Mouse (Mus musculus) liver, postnatal 0 days (tissue): ENCODE results near the gene Atxn1.

Experiments used
- CTCF ChIP-seq: sonication (generic); IDR thresholded peaks from 2 replicates; pipeline ENCODE4 v1.5.1; 2016; ENCODE audit warnings: antibody characterized with exemption, low read depth
- EP300 ChIP-seq: IDR thresholded peaks from 2 replicates; pipeline ENCODE4 v1.6.1; 2016; ENCODE audit warnings: antibody characterized with exemption, low read depth, mild to moderate bottlenecking

DNA sequence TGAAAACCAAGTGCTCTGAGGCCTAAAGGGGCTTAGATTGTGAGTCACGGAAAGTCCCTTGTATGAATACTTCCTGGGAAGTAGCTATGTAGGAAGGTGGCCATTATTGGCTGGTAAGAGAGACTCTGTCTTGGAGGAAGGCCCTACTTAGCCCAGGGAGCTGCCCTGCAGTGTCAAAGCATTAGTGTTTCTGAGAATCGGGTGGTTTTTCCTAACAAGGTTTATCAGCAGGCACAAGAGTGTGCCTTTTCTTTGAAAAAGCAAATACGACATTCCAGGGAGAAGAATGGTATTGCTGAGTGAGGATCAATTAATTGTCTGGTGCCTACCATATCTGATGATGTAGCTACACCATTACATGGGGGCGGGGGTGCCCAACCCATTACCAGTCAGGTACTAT is 417.9 kb downstream of the Atxn1 start:
- TF ChIP-seq CTCF, result no peak
- no peak for TF ChIP-seq EP300
